Mouse (Mus musculus) retina, embryonic 14.5 days (tissue): ENCODE measurements around the gene Smad3.

ENCODE experiments used
- DNase-seq: peaks from one replicate; pipeline ENCODE4 v3.0.0-alpha.2; 2015; ENCODE audit warnings: low spot score

Smad3 gene

DNA sequence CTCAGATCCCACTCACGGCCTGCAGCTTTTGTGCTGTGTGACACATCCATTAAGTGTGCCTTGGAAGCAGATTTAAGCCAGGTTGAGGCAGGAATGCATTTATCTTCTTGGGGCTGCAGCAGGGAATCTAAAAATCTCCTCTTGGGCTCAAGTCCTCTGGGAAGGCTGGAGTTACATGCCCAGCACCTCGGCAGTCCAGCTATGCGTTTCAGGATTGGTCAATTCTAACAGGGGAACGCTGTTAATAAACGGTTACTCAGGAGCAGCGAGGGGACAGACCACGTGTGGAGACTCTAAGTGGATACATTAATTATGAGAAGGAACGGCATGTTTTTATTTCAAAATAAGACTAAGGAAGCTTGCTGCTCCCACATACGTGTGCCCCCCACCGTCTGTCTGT is 14.7 kb upstream of the Smad3 start:
- DNase-seq: no peak

- DNase-seq: no peak
Observed at GRCm38 (mm10) chr9:63771676-63772075, 13.9 kb upstream of the Smad3 start.

DNA sequence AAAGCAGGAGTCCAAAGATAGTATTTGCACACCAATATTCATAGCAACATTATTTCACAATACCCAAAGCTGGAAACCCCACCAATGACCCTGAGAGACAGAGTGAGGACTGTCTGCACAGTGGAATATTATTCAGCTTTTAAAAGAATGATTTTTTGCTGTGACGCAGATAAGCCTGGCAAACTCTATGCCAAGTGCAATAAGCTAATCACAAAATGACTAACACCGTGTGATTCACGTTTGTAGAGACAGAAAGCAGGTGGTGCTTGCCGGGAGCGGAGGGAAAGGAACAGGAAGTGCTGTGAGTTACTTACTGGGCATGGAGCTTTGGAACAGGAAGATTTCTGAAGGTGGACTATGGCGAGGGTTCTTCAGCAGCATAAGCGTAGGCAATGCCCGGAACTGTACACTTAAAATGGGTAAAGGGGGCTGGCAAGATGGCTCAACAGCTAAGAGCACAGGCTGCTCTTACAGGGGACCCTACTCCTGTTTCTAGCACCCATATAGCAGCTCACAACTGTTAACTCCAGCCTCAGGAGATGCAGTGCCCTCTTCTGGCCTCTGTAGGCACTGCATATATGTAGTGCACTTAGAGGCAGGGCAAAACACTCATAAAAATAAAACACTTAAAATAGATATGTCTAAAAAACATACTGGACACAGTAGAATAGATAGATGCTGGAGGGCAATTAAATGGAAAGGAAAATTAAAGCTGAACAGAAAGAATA is 3.7 kb upstream of the Smad3 start:
- DNase-seq: no peak

DNA sequence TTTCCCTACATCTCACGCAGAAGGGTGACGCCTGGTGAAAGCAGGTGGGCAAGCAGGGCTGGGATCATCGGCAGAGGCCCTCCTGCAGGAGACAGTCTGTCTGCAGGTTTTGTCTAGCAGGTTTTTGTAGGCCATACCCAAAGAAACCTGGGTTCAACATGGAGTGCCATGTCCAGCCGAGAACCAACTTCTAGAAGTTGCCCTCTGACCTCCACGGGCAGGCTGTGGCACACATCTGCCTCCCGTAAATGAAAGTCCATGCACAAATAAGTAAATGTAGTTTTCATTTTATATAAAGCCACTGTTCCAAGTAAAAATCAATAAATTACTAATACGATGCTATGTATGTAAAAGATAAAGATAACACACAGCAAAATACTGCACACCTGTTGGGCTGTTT is 3.0 kb upstream of the Smad3 start:
- no peak for DNase-seq

DNA sequence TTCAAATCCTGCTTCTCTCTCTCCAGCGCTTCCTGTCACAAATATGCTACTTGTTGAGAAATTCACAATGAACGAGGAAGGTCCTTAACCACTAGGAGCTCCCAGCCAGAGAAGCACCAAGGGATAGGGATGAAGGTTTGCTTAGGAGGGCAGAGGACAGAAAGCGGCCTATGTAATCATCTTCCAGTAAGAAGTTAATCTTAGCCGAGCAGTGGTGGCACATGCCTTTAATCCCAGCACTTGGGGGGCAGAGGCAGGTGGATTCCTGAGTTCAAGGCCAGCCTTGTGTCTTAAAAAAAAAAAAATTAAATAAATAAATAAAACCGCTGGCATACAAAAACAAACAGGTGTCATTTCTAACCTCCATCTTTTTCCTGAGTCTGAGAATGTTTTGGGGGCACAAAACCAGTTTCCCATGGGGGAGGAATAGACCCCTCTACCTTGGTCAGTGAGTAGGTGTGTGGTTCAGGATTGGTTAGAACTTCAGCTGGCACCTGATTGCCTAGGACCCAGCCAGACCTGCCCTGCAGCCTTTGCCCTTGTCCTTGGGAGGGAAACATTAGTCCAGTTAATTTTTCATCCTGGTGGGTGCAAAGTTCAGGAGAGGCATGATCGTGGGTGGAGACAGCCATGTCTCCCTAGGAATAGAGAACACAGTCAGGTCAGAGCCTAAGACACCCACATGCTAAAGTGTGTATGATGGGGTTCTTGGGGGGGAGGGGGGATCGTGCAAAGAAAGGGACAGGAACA is 2.4 kb upstream of the Smad3 start:
- DNase-seq: no peak

DNA sequence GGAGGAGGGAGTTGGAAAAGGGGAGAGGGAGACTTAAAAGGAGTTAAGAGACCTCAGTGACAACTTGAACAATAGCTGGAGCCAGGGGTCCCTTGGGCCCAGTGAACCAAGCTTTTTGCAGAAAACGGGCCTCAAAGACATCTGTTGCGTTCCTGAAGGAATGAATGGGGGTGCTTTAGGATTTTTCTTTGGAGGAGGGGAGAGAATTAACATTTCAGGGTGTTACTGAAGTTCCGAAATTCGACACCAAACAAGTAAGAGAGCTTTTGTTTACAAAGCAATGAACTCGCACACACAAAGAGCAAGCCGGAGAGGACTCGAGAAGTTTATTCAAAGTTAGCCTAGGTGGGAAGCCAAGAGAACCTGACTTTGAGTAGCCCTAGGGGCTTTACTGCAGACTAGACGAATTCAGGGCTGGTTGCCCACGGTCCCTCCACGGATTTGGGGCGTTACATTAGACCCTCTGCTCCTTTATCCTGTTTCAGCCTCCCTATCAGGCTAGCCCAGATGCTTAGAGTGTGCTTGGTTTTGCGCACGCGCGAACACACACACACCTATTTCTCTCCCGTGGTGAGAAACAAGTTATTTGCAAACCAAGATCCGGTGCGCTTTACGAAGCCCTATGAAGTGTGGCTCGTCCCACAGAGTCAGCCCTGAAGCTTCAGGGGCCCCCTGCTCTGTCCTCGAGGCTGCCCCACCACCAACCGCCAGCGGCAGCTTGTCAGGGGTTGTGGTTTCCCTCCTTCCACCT is 1.0 kb upstream of the Smad3 start:
- peak; percentile 60 for DNase-seq

GRCm38 (mm10) chr9:63757462-63757772 is 377 bp downstream of the Smad3 start:
- no peak for DNase-seq

- DNase-seq: peak; percentile 71
Observed at GRCm38 (mm10) chr9:63756581-63757461, 973 bp downstream of the Smad3 start.

DNA sequence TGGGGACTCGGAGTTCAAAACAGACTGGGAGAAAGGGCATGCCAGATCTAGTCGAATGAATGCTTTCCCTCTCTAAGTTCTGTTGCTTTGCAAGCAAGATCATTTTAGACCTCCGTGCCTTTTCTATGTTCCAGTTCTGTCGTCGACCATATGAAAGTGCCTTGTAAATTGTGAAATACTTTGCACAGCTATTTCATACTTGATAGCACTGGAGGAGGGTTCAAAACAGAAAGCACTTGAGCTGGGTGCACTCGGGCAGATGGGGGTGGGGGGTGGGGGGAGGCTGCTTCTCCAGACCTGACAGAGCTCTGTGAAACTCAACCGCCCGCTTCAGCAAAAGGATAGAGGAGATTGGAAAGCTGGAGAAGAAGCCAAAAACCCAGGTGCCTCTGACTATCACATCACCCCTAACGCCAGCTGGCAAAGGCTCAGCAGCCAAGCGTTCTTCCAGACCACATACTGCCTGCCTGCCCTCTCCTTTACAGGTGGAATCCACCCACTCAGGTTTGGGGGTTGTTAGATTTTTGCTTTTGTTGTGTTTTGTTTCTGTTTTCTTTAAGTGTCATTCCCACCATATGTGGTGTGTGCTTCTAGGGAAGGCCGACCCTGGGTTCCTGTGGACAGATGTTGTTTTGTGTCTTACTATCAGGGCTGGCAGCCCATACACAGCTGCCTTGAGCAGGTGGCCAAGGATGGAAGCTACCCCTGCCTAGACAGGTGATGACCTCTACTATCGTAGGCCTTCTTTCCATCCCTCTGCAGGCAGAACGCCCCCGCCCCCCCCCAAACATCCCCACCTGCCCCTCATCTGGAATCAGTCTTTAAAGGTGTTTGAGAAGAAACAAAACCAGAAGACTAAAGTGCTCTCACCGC is 1.9 kb downstream of the Smad3 start:
- DNase-seq: no peak

DNA sequence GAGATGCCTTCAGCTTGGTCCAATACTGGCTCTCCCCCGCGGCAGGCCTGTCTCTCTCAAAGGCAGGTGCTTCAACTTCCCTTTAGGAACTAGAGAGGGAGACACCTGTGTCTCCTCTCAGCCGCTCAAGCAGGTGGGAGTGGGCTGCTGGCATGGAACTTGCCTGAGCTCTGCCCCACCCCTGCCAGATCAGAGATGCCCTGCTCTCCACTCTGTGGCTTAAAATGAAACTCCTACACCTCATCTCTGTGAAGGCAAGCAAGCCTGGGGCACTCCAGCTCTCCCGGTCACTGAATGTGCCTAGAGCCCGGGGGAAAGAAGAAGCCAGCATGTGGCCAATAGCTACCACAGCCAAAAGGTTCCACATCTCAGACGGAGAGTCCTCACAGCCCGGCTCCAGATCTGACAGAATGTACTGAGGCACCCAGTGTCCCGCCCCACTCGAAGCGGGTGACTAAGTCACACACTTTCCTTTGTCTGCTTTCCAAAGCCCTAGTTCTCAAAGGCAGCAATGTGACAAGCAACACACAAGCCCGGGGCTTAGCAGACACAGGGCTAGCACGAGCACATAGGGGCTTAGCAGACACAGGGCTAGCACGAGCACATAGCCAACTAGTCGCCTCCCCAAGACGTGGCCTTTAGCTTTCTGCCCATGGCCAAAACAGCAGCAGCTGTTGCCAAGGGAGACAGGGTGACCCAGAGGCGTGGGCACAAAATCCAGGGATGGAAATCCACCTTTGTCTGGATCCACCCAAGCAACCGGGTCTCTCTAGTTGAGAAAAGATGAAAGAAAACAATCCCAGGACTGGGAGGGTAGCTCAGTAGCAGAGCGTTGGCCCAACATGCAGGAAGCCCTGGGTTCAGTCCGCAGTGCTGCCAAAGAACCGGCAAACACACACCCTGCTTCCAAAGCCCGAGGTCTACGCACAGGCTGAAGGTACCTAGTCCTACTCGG is 3.0 kb downstream of the Smad3 start:
- DNase-seq: no peak

DNA sequence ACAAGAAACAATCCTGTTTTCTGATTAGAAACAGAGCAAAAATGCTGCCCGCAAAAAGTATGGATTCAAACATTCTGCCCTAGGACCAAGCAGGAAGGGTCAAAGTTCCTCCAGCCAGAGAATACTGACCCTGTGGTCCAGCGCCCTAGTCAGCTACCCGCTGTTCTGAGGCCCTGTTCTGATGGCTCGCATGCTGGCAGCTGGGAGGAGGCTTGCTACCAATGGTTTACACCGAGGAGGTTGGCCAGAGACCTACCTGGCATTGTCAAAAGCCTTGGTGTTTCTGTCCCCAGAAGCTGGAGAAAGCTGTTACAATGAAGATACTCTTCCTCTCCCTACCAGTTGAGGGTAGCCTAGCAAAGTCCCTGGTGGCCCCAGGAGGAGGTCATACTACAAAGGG is 3.8 kb downstream of the Smad3 start:
- DNase-seq: no peak

GRCm38 (mm10) chr9:63753359-63753758 is 4.4 kb downstream of the Smad3 start:
- no peak for DNase-seq

DNA sequence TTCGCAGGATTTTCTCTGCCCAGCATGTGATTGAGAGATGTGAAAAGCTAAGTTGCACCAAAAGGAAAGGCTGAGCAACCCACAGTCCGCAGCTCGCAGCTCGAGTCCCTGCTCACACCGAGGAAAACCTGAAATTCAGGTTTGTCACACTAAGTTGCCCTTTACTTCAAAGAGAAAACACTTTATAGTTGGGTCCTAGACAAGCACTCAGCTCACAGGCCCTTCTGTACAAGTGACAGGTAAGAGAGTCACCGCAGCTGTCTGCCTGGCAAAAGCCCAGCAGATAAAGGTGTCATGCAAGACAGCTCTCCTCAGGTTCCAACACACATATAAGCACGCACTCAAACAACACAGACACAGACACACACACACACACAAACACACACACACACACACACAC is 5.2 kb downstream of the Smad3 start:
- DNase-seq: no peak

GRCm38 (mm10) chr9:63751325-63751724 is 6.5 kb downstream of the Smad3 start:
- DNase-seq: no peak

- DNase-seq: no peak
Observed at GRCm38 (mm10) chr9:63750360-63750974, 7.3 kb downstream of the Smad3 start.

DNA sequence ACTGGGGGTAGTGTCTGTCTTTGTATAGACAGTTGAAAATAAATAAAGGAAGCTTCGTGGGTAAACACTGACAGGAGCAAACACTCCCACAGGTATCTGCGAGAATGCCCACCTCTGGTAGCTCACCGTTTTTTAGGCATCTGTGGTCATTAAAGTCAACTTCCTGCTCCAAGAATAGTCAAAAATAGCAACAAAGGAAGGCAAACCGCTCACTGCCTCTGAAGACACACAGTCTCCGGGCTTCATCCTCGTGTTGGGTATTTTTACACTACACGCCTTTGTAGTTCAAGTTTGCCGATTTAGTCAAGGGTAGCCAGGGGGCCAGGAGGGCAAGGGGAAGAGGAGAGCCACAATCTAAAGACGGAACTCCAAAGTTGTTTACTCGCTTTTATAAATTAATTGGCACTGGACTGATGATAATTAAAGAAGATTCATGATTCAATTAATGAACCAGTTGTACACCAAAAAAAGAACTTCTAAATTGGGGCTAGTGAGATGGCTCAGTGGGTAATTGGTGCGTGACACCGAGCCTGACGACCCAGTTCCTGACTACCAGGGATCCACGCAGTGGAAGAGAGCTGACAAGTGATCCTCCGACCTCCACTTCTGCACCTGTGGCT is 8.4 kb downstream of the Smad3 start:
- DNase-seq: no peak

DNA sequence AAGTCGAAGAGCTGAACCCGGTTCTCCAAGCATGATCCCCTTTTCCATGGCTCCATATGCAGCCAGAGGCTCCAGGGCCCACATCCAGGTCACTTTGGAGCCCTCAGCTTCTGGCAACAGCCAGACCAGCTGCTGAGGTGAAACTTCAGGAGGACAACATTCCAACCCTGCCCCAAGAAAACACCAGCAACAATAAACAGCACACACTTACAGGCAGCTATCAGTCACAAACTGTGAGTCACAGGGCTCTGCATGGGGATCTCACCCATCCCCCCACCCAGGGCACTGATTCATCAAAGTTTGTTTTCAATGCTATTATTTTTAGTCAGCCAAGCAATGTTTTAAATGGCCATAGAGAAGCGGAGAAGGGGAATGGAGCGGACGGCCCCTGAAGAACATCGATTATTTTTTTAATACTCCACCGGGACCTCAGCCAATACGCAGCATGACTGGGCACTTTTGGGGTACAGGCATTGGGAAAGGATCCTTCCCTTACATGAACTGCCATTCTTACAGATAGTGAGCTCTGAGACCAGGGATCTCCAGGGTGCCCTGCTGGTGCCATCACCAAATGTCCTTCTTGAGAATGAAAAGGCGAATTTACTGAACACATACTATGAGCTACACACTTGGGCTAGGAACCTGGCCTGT is 10.0 kb downstream of the Smad3 start:
- DNase-seq: no peak

GRCm38 (mm10) chr9:63746980-63747379 is 10.8 kb downstream of the Smad3 start:
- DNase-seq: no peak
